In genomic region chr19:25207731-25208361, GRCm38 (mm10) we compare ENCODE assay signal across 9 mouse cellular contexts. TPM values are rescaled to one million over a fixed set of nuclear protein-coding genes. Genes with fewer than 3 reads are reported as not detected.
DNase-seq lines count a peak whose midpoint lies in the region; ATAC-seq and TF ChIP-seq lines count a peak whose summit lies in the region.
"Had no signal": no experiment of that assay in that cellular context is flagged by ENCODE, and none has a peak within 500 bp of the region (broad histone marks: within the 10 kb centered on the region; RNA-seq: fewer than 3 reads in every experiment).

No protein-coding gene starts in this region.

- no peak for ATAC-seq in embryonic facial prominence, embryonic 13.5 days (ENCODE audit: insufficient number of reproducible peaks, insufficient read depth, low FRiP score, low TSS enrichment, low read depth)
- no peak for ATAC-seq in limb, embryonic 14.5 days (ENCODE audit: low FRiP score, low read depth)

- no peaks in the 10 kb centered on the region for H3K9me3 ChIP-seq in embryonic facial prominence, embryonic 13.5 days
- no peaks in the 10 kb centered on the region for H3K9me3 ChIP-seq in limb, embryonic 14.5 days (ENCODE audit: control insufficient read depth, low read length)

- 0 out of 2 replicates have a peak overlapping the region, but pooled peaks have one; percentile 46 for H3K9ac ChIP-seq in embryonic facial prominence, embryonic 13.5 days
- no peak overlapping the region for H3K9ac ChIP-seq in limb, embryonic 14.5 days (ENCODE audit: low read depth, low read length, severe bottlenecking)

- no peak for TF ChIP-seq CTCF in layer of hippocampus, adult 2 months (conservative IDR thresholded peaks at IDR 0.05)
- no peak for TF ChIP-seq CTCF in left cerebral cortex, adult 2 months (IDR thresholded peaks at IDR 0.05)
- TF ChIP-seq CTCF in lung, adult 2 months (IDR thresholded peaks at IDR 0.05; ENCODE audit: insufficient read depth, low read length): no peak

- WGBS in embryonic facial prominence, embryonic 13.5 days: 7% methylated on average over 23 of the region's 23 CpGs
- WGBS in limb, embryonic 14.5 days: 16% methylated on average over 23 of the region's 23 CpGs
- 24% methylated on average over 23 of the region's 23 CpGs for WGBS in lung, adult 2 months

- peak overlapping the region; percentile 53 for H3K4me2 ChIP-seq in embryonic facial prominence, embryonic 13.5 days
- H3K4me2 ChIP-seq in limb, embryonic 14.5 days (replicated peaks; ENCODE audit: low read depth, low read length, severe bottlenecking): peak overlapping the region; percentile 28

- peaks cover 16% of the 10 kb centered on the region for H3K27me3 ChIP-seq in embryonic facial prominence, embryonic 13.5 days
- no peaks in the 10 kb centered on the region for H3K27me3 ChIP-seq in limb, embryonic 14.5 days (ENCODE audit: control insufficient read depth, insufficient read depth, low read length)

- H3K4me1 ChIP-seq in embryonic facial prominence, embryonic 13.5 days: peaks cover 14% of the 10 kb centered on the region
- H3K4me1 ChIP-seq in limb, embryonic 14.5 days (ENCODE audit: control insufficient read depth, insufficient read depth, low read length): peaks cover 11% of the 10 kb centered on the region
- no peaks in the 10 kb centered on the region for H3K4me1 ChIP-seq in lung, adult 2 months (ENCODE audit: control insufficient read depth, insufficient read depth, low read length)

- H3K27ac ChIP-seq in layer of hippocampus, adult 2 months: no peak overlapping the region
- no peak overlapping the region for H3K27ac ChIP-seq in embryonic facial prominence, embryonic 13.5 days
- H3K27ac ChIP-seq in limb, embryonic 14.5 days (replicated peaks; ENCODE audit: low read depth, low read length): no peak overlapping the region
- H3K27ac ChIP-seq in left cerebral cortex, adult 2 months: no peak overlapping the region

- TF ChIP-seq POLR2A in limb, embryonic 14.5 days (IDR thresholded peaks at IDR 0.05; ENCODE audit: borderline replicate concordance, extremely low read depth, insufficient read depth, insufficient read length): no peak
- no peak for TF ChIP-seq POLR2A in lung, adult 2 months (IDR thresholded peaks at IDR 0.05; ENCODE audit: borderline replicate concordance, extremely low read depth, low read depth, low read length)

- intact Hi-C loops in left cerebral cortex, adult 2 months (cut with DNase I): no loop called here

- peak; percentile 10 for DNase-seq in layer of hippocampus, adult 11-12 months (ENCODE audit: low spot score)
- no peak for DNase-seq in layer of hippocampus, adult 2 months (ENCODE audit: low spot score in 2 of 2)
- peak; percentile 41 for DNase-seq in heart, postnatal 4 days
- DNase-seq in limb, embryonic 14.5 days (ENCODE audit: low spot score): no peak
- DNase-seq in natural killer cell, adult 2 months (ENCODE audit: low spot score in 2 of 2): no peak
- no peak for DNase-seq in left cerebral cortex, adult 2 months (ENCODE audit: extremely low spot score in 1 of 2, low spot score in 2 of 2)
- no peak for DNase-seq in lung, adult 2 months

- H3K4me3 ChIP-seq in layer of hippocampus, adult 2 months: no peak overlapping the region
- H3K4me3 ChIP-seq in embryonic facial prominence, embryonic 13.5 days: peak overlapping the region; percentile 23
- H3K4me3 ChIP-seq in limb, embryonic 14.5 days (replicated peaks; ENCODE audit: low read length): no peak overlapping the region
- H3K4me3 ChIP-seq in left cerebral cortex, adult 2 months: no peak overlapping the region
- no peak overlapping the region for H3K4me3 ChIP-seq in lung, adult 2 months (replicated peaks; ENCODE audit: extremely low read depth, low read depth, low read length)

- H3K36me3 ChIP-seq in embryonic facial prominence, embryonic 13.5 days: no peaks in the 10 kb centered on the region
- H3K36me3 ChIP-seq in limb, embryonic 14.5 days (ENCODE audit: control insufficient read depth, insufficient read depth, low read length): no peaks in the 10 kb centered on the region

RNA-seq across cellular contexts. Expression of gene Kank1, which starts 28.9 kb away (rescaled TPM):
- 10 to 100 TPM; 18.5 to 20.1 TPM for total RNA-seq in layer of hippocampus, adult 2 months (2021)
- polyA plus RNA-seq in embryonic facial prominence, embryonic 13.5 days (2015; fragmentation: Nextera tagmentation; extraction: Ambion mirVana): 22.0 and 23.0 TPM in 2 replicates
- total RNA-seq in heart, postnatal 4 days (2021): 10 to 100 TPM; 50.3 to 50.6 TPM
- polyA plus RNA-seq in limb, embryonic 14.5 days (2012; rRNA removed): 38.2 and 51.3 TPM in 2 replicates
- 26.0 and 35.5 TPM in 2 replicates for polyA plus RNA-seq in limb, embryonic 14.5 days (2014; fragmentation: Nextera tagmentation; extraction: Ambion mirVana)
- total RNA-seq in left cerebral cortex, adult 2 months (2021): 10 to 100 TPM; 14.1 to 20.0 TPM
- 26.0 and 38.2 TPM in 2 replicates for polyA plus RNA-seq in lung, adult 2 months (2012; rRNA removed)
- total RNA-seq: MEL had no signal

Comparison
In these comparisons a context has a peak if more than half of its experiments do, and no peak if none do; other contexts are left out.
1. DNase-seq: peak in layer of hippocampus, adult 11-12 months (single experiment) and heart, postnatal 4 days (single experiment); none in layer of hippocampus, adult 2 months (0 of 2), limb, embryonic 14.5 days (single experiment), natural killer cell, adult 2 months (0 of 2), left cerebral cortex, adult 2 months (0 of 2) and lung, adult 2 months (single experiment).